Mouse (Mus musculus) small intestine, adult 2 months (tissue): ENCODE measurements around the gene Zfp839.

Experiments used
- CTCF ChIP-seq: fragments of 200-500 bp; IDR thresholded peaks from 2 replicates; pipeline ENCODE4 v1.5.1; 2012; ENCODE audit warnings: low read depth, mild to moderate bottlenecking, control low read depth, inconsistent platforms, low read length, moderate library complexity, mixed read lengths; ENCODE audit not compliant: insufficient replicate concordance, insufficient read length; ENCODE audit errors: extremely low read depth
- POLR2A ChIP-seq: fragments of 200-500 bp; IDR thresholded peaks from 2 replicates; pipeline ENCODE4 v1.6.1; 2012; ENCODE audit warnings: low read depth, mild to moderate bottlenecking, control low read depth, inconsistent platforms, low read length, moderate library complexity

DNA sequence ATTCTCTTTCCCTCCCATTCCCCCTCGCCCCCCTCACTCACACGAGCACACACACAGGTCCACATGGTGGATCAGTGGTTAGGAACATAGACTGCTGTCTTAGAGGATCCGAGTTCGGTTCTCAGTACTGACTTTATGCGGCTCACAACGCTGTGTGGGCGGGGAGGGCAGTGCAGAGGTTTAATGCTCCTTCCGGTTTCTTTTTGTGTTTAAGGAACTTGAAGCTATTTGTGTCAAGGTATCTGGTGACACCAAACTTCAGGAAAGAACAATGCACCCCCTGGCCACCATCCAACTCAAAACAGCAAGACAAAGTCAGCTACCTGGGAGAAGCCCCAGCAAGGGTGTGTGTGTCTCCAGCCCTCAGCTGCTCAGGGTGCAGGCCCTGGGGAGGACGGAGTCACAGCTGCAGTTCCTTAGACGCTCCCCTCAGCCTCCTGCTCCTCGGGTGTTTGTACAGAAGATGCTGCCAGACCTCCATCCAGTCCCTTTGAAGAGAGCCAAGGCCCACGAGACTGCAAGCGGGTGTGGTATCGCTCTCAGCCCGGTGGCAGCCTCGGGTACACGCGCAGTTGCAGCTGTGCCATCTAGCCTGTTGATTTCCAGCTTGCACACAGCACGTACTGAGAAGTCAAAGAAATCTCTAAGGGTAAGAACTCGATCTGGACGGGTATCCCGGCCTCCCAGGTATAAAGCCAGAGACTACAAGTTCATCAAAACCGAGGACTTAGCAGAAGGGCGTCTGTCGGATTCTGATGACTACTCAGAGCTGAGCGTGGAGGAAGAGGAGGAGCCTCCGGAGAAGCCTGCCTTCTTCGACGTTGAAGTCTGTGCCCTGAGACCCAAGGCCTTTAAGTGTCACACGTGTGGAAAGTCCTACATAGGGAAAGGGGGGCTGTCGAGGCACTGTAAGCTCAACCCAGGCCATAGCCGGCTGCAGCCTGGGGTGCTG, 5.0 kb downstream of the Zfp839 start:
- TF ChIP-seq CTCF (no peak), POLR2A (no peak)
